In the genomic region with DNA sequence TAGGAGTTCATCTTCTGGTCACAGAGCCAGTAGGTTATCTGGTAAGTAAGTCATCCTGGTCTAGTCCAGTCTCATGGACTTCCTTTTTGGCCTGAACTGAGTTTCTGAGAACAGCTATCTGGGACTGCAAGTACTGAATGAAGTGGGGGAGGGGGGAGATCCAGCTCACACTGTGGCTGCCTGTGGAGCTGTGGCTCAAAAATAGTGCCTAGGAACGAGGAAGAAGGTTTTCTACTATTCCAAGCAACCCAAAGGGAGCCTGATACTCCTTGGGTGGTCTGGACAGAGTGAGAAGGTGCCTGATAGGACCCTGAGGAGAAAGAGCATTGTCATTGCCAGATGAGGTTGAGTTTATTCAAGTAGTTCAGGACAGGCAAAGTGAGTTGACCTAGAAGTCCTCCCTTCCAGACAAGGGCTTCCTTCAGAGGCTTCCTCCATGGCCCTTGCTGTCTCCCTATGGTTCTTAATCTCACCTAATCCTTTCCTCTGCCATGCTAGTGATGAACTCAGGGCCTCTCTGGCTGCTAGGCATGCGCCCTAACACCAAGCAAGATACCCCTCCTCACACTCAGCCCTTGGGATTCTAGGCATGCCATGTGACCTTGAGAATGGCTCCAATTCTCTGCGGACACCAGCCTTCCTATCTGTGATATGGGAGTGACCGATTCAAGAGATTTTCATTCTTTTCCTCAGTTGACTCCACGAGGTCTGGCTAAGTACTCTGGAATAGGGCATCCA, we compare ENCODE assay signal across 8 mouse cellular contexts. TPM values are rescaled to one million over a fixed set of nuclear protein-coding genes. Genes with fewer than 3 reads are reported as not detected.
DNase-seq lines count a peak whose midpoint lies in the region; ATAC-seq and TF ChIP-seq lines count a peak whose summit lies in the region.

No protein-coding gene starts in this region.

- H3K27me3 ChIP-seq in heart, embryonic 11.5 days (ENCODE audit: control insufficient read depth, insufficient read depth, low read length), result no peaks in the 10 kb centered on the region
- H3K27me3 ChIP-seq in CH12.LX (replicated peaks), result no peaks in the 10 kb centered on the region
- no peaks in the 10 kb centered on the region for H3K27me3 ChIP-seq in embryonic facial prominence, embryonic 12.5 days
- H3K27me3 ChIP-seq in intestine, embryonic 16.5 days (replicated peaks; ENCODE audit: control insufficient read depth, insufficient read depth, low read length), result no peaks in the 10 kb centered on the region
- no peaks in the 10 kb centered on the region for H3K27me3 ChIP-seq in neural tube, embryonic 15.5 days (replicated peaks)

- peak overlapping the region; percentile 65 for H3K4me2 ChIP-seq in heart, embryonic 11.5 days
- peak overlapping the region; percentile 59 for H3K4me2 ChIP-seq in CH12.LX (ENCODE audit: insufficient read depth, low read depth, poor library complexity, severe bottlenecking)
- H3K4me2 ChIP-seq in embryonic facial prominence, embryonic 12.5 days (replicated peaks), result peak overlapping the region; percentile 77
- peak overlapping the region; percentile 85 for H3K4me2 ChIP-seq in intestine, embryonic 16.5 days (ENCODE audit: low read depth, low read length)
- H3K4me2 ChIP-seq in neural tube, embryonic 15.5 days, result peak overlapping the region; percentile 64

- 23% methylated on average over 5 of the region's 5 CpGs for WGBS in heart, embryonic 11.5 days (ENCODE audit: insufficient replicate concordance)
- 33% methylated on average over 5 of the region's 5 CpGs for WGBS in embryonic facial prominence, embryonic 12.5 days
- 32% methylated on average over 5 of the region's 5 CpGs for WGBS in intestine, embryonic 16.5 days
- 30% methylated on average over 5 of the region's 5 CpGs for WGBS in neural tube, embryonic 15.5 days

- peak; percentile 31 for TF ChIP-seq EP300 in CH12.LX (IDR thresholded peaks at IDR 0.05; ENCODE audit: low read length)

- H3K27ac ChIP-seq in heart, embryonic 11.5 days (ENCODE audit: low read depth, low read length), result peak overlapping the region; percentile 97
- H3K27ac ChIP-seq in CH12.LX (ENCODE audit: insufficient read depth, low read depth), result peak overlapping the region; percentile 40
- H3K27ac ChIP-seq in embryonic facial prominence, embryonic 12.5 days, result peak overlapping the region; percentile 99; the same call in 1 of the 2 replicates
- peak overlapping the region; percentile 97 for H3K27ac ChIP-seq in intestine, embryonic 16.5 days (ENCODE audit: low read length)
- peak overlapping the region; percentile 98 for H3K27ac ChIP-seq in neural tube, embryonic 15.5 days (replicated peaks)

- H3K9me3 ChIP-seq in heart, embryonic 11.5 days (replicated peaks; ENCODE audit: control insufficient read depth, low read length), result no peaks in the 10 kb centered on the region
- H3K9me3 ChIP-seq in CH12.LX (replicated peaks; ENCODE audit: low read length), result no peaks in the 10 kb centered on the region
- no peaks in the 10 kb centered on the region for H3K9me3 ChIP-seq in embryonic facial prominence, embryonic 12.5 days
- H3K9me3 ChIP-seq in intestine, embryonic 16.5 days (ENCODE audit: control insufficient read depth, low read length), result no peaks in the 10 kb centered on the region
- H3K9me3 ChIP-seq in neural tube, embryonic 15.5 days (replicated peaks), result no peaks in the 10 kb centered on the region

- no peak for TF ChIP-seq CTCF in CH12.LX (conservative IDR thresholded peaks at IDR 0.05 in 1 of 2, IDR thresholded peaks at IDR 0.05 in 1 of 2; ENCODE audit: low read depth in 2 of 2, low read length in 2 of 2)

- no peak for DNase-seq in heart, postnatal 14 days
- DNase-seq in CH12.LX (ENCODE audit: extremely low read depth), result no peak
- no peak for DNase-seq in thymus, postnatal 4 days
- no peak for DNase-seq in thymus, postnatal 14 days

- peaks cover 13% of the 10 kb centered on the region for H3K4me1 ChIP-seq in heart, embryonic 11.5 days (ENCODE audit: control insufficient read depth, insufficient read depth, low read length)
- peaks cover 18 to 45% of the 10 kb centered on the region in 2 experiments for H3K4me1 ChIP-seq in CH12.LX (ENCODE audit: control insufficient read depth in 1 of 2, insufficient read depth in 2 of 2)
- H3K4me1 ChIP-seq in embryonic facial prominence, embryonic 12.5 days, result peaks cover 11% of the 10 kb centered on the region
- peaks cover 16% of the 10 kb centered on the region for H3K4me1 ChIP-seq in intestine, embryonic 16.5 days (ENCODE audit: control insufficient read depth, insufficient read depth, low read length)
- H3K4me1 ChIP-seq in neural tube, embryonic 15.5 days, result peaks cover 22% of the 10 kb centered on the region

- H3K9ac ChIP-seq in heart, embryonic 11.5 days (ENCODE audit: low read depth, low read length), result peak overlapping the region; percentile 82
- peak overlapping the region; percentile 37 for H3K9ac ChIP-seq in CH12.LX (ENCODE audit: insufficient read depth, low read depth)
- peak overlapping the region; percentile 27; the same call in 1 of the 2 replicates for H3K9ac ChIP-seq in embryonic facial prominence, embryonic 12.5 days
- peak overlapping the region; percentile 90 for H3K9ac ChIP-seq in intestine, embryonic 16.5 days (ENCODE audit: low read depth, low read length)
- peak overlapping the region; percentile 95; the same call in 1 of the 2 replicates for H3K9ac ChIP-seq in neural tube, embryonic 15.5 days (replicated peaks)

- 0 out of 2 replicates have a peak, but pooled peaks cover 3% of the 10 kb centered on the region for H3K36me3 ChIP-seq in heart, embryonic 11.5 days (ENCODE audit: control insufficient read depth, insufficient read depth, low read length)
- H3K36me3 ChIP-seq in CH12.LX (replicated peaks in 1 of 2; ENCODE audit: control insufficient read depth in 1 of 2, insufficient read depth in 1 of 2, low read length in 1 of 2), result peaks cover 0 to 14% of the 10 kb centered on the region in 2 experiments
- peaks cover 8% of the 10 kb centered on the region for H3K36me3 ChIP-seq in embryonic facial prominence, embryonic 12.5 days
- H3K36me3 ChIP-seq in intestine, embryonic 16.5 days (ENCODE audit: control insufficient read depth, insufficient read depth, low read length), result no peaks in the 10 kb centered on the region
- peaks cover 9% of the 10 kb centered on the region for H3K36me3 ChIP-seq in neural tube, embryonic 15.5 days

- ATAC-seq in heart, embryonic 11.5 days (replicated peaks; ENCODE audit: insufficient number of reproducible peaks, low FRiP score, low TSS enrichment), result no peak
- no peak for ATAC-seq in embryonic facial prominence, embryonic 12.5 days (ENCODE audit: insufficient number of reproducible peaks, insufficient read depth, low FRiP score, low TSS enrichment)
- no peak for ATAC-seq in intestine, embryonic 16.5 days
- ATAC-seq in neural tube, embryonic 15.5 days (ENCODE audit: low FRiP score), result 0 out of 2 replicates have a peak, but pooled peaks have one; percentile 0

- dilution Hi-C loops in CH12.LX (cut with MboI; ENCODE audit: extremely low pct_ligation_motif_present, extremely low pct_unique_long_range_greater_than_20kb, low sequenced_read_pairs), result no loop called here

- no peak for TF ChIP-seq POLR2A in CH12.LX (IDR thresholded peaks at IDR 0.05; ENCODE audit: low read depth, low read length)

- peaks cover 30% of the 10 kb centered on the region for H3K79me2 ChIP-seq in CH12.LX (replicated peaks; ENCODE audit: control insufficient read depth, extremely low read depth, insufficient read depth, poor library complexity, severe bottlenecking)

- intact Hi-C loops in heart, postnatal 14 days (cut with DNase I), result no loop called here

- in situ Hi-C loops in CH12.LX (cut with MboI; ENCODE audit: low pct_ligation_motif_present, low pct_unique_long_range_greater_than_20kb, low sequenced_read_pairs), result loop anchor here (5.0 to 25.0 kb wide), 2 partner anchors 35 to 105 kb away; no protein-coding TSS in a partner anchor

- peak overlapping the region; percentile 82 for H3K4me3 ChIP-seq in heart, embryonic 11.5 days (ENCODE audit: low read depth, low read length)
- peak overlapping the region in 1 of 3 experiments; percentile 89 for H3K4me3 ChIP-seq in CH12.LX (replicated peaks in 1 of 3; ENCODE audit: low read depth in 2 of 3, low read length in 2 of 3, poor library complexity in 1 of 3)
- H3K4me3 ChIP-seq in embryonic facial prominence, embryonic 12.5 days, result peak overlapping the region; percentile 91
- peak overlapping the region; percentile 84 for H3K4me3 ChIP-seq in intestine, embryonic 16.5 days (ENCODE audit: low read length)
- H3K4me3 ChIP-seq in neural tube, embryonic 15.5 days (replicated peaks), result peak overlapping the region; percentile 73

- no peak for TF ChIP-seq RAD21 in CH12.LX (IDR thresholded peaks at IDR 0.05; ENCODE audit: low read depth, low read length)

TF ChIP-seq in CH12.LX, 34 proteins besides CTCF, POLR2A, EP300 and RAD21:
- TF ChIP-seq CHD2 (IDR thresholded peaks at IDR 0.05; ENCODE audit: low read length) (peak; percentile 42; the same call in 1 of the 2 replicates), POLR2AphosphoS2 (IDR thresholded peaks at IDR 0.05; ENCODE audit: low read depth, low read length) (0 out of 2 replicates have a peak, but pooled peaks have one; percentile 48), ELF1 (IDR thresholded peaks at IDR 0.05; ENCODE audit: low read depth, low read length) (no peak), RCOR1 (conservative IDR thresholded peaks at IDR 0.05; ENCODE audit: low read depth, low read length) (no peak), TCF12 (IDR thresholded peaks at IDR 0.05; ENCODE audit: low read depth, low read length) (0 out of 2 replicates have a peak, but pooled peaks have one; percentile 2), JUND (conservative IDR thresholded peaks at IDR 0.05; ENCODE audit: low read depth, low read length) (no peak)

RNA-seq across cellular contexts. Expression of gene Fchsd2, which starts 14.6 kb away (rescaled TPM):
- 16.3 and 20.4 TPM in 2 replicates for polyA plus RNA-seq in heart, embryonic 11.5 days (2014; fragmentation: Nextera tagmentation; extraction: Ambion mirVana)
- total RNA-seq in heart, postnatal 14 days (2021), result 10 to 100 TPM; 28.9 to 31.3 TPM
- total RNA-seq in CH12.LX (2012; rRNA removed), result 25.5 and 26.1 TPM in 2 replicates
- 23.8 and 25.9 TPM in 2 replicates for total RNA-seq in CH12.LX (2014; rRNA removed)
- 37.5 and 38.2 TPM in 2 replicates for polyA plus RNA-seq in CH12.LX (2012; ENCODE audit: insufficient read length, low read depth)
- polyA plus RNA-seq in embryonic facial prominence, embryonic 12.5 days (2016; fragmentation: Nextera tagmentation; extraction: Ambion mirVana), result 29.4 and 31.5 TPM in 2 replicates
- 19.7 and 23.6 TPM in 2 replicates for polyA plus RNA-seq in intestine, embryonic 16.5 days (2015; fragmentation: Nextera tagmentation; extraction: Ambion mirVana)
- 35.9 and 39.4 TPM in 2 replicates for polyA plus RNA-seq in neural tube, embryonic 15.5 days (2015; fragmentation: Nextera tagmentation; extraction: Ambion mirVana)

Comparison
In these comparisons a context has a peak if more than half of its experiments do, and no peak if none do; other contexts are left out.
1. H3K27ac ChIP-seq: peak in every context shown above with its lines; median percentile 99 in embryonic facial prominence, embryonic 12.5 days; 98 in neural tube, embryonic 15.5 days; 97 in heart, embryonic 11.5 days; 97 in intestine, embryonic 16.5 days; 40 in CH12.LX.
2. H3K9ac ChIP-seq: peak in every context shown above with its lines; median percentile 95 in neural tube, embryonic 15.5 days; 90 in intestine, embryonic 16.5 days; 82 in heart, embryonic 11.5 days; 37 in CH12.LX; 27 in embryonic facial prominence, embryonic 12.5 days.